Mouse (Mus musculus) kidney, postnatal 10 days (tissue): ENCODE data around the gene Golga1.

Experiments used
- DNase-seq: peaks from one replicate; pipeline ENCODE4 v3.0.0; 2021; ENCODE audit warnings: mixed read lengths

Gene Golga1

GRCm38 (mm10) chr2:38973701-38974100 is 91.6 kb downstream of the Golga1 start:
- DNase-seq, result peak; percentile 55

DNA sequence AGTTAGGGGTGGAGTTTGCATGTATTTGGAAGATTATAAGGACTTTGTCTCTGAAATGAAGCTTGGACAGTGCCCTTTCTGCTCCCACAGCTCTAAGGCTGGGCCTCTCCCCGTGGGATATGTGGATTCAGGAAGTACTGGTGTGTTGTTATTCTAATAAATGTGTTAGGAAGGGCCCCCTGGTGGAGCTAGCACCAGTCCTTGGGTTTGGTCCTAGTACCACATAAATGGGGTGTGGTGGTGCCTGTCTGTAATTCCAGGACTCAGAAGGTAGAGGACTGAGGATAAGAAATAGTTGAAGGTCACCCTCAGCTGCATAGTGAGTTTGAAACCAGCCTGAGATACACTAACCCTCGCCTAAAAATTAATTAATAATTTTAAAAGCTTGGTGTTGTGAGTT is 92.1 kb downstream of the Golga1 start:
- DNase-seq, result no peak

DNA sequence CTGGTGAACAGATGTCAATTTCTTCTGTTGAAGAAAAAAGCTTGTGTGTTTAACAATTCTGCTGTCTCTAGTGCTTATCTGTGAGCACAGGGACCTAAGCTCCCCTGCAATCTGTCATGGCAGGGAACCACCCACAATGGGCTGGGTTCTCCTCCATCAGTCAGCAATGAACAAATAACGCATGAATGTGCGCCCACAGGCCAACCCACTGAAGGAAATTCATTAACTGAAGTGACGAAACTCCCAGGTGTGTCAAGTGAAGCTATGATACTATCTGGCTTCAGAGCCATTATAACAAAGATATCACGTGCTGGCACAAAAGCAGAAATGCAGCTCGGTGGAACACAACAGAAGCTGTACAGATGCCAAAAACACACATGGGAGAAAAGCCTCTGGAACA is 95.3 kb downstream of the Golga1 start:
- DNase-seq, result no peak

- no peak for DNase-seq
Observed at GRCm38 (mm10) chr2:38969650-38970049, 95.7 kb downstream of the Golga1 start.
